Mouse (Mus musculus) CH12.LX (cell line): ENCODE data around the gene Cdca3. TPM values are rescaled to one million over a fixed set of nuclear protein-coding genes. Genes with fewer than 3 reads are reported as not detected.

ENCODE experiments used
- DNase-seq: peaks from one replicate; pipeline ENCODE4 v3.0.0-alpha.2; 2013; ENCODE audit errors: extremely low read depth
- H3K27ac ChIP-seq: 2 replicates; pipeline ENCODE4 v1.5.1; 2012; ENCODE audit warnings: low read depth, mild to moderate bottlenecking, control low read depth, moderate library complexity; ENCODE audit not compliant: insufficient read depth
- H3K27me3 ChIP-seq: replicated peaks from 2 replicates; pipeline ENCODE3; 2012; ENCODE audit warnings: inconsistent platforms
- H3K36me3 ChIP-seq, 2 experiments: replicated peaks in 1 of 2; 2 replicates each; pipeline versions ENCODE3 to v1.6.1; 2012; ENCODE audit warnings: inconsistent platforms in 1 of 2, low read length in 1 of 2, mild to moderate bottlenecking in 1 of 2, mixed read lengths in 1 of 2, moderate library complexity in 1 of 2; ENCODE audit not compliant: control insufficient read depth in 1 of 2, insufficient read depth in 1 of 2
- H3K4me1 ChIP-seq, 2 experiments: 2 replicates each; pipeline ENCODE4 v1.6.1; 2012; ENCODE audit warnings: inconsistent platforms in 1 of 2, moderate library complexity in 1 of 2; ENCODE audit not compliant: insufficient read depth in 2 of 2, control insufficient read depth in 1 of 2
- H3K4me2 ChIP-seq: 2 replicates; pipeline ENCODE4 v1.6.1; 2012; ENCODE audit warnings: low read depth, mild to moderate bottlenecking, control low read depth; ENCODE audit not compliant: poor library complexity, insufficient read depth, severe bottlenecking
- H3K4me3 ChIP-seq, 3 experiments: fragments of 150-350 bp in 1 of 3; sonication (generic) in 1 of 3; replicated peaks in 1 of 3; 2 replicates each; pipeline versions ENCODE3 to v1.5.1; 2011 to 2012; ENCODE audit warnings: low read depth in 2 of 3, low read length in 2 of 3, mild to moderate bottlenecking in 2 of 3, moderate library complexity in 2 of 3, control low read depth in 1 of 3, improper control_type of control experiment in 1 of 3, inconsistent platforms in 1 of 3, mixed read lengths in 1 of 3; ENCODE audit not compliant: poor library complexity in 1 of 3
- H3K79me2 ChIP-seq: replicated peaks from 2 replicates; pipeline ENCODE4 v1.6.1; 2012; ENCODE audit warnings: mild to moderate bottlenecking, moderate library complexity; ENCODE audit not compliant: control insufficient read depth, poor library complexity, insufficient read depth, severe bottlenecking; ENCODE audit errors: extremely low read depth
- H3K9ac ChIP-seq: 2 replicates; pipeline ENCODE4 v1.6.1; 2012; ENCODE audit warnings: low read depth, mild to moderate bottlenecking, control low read depth, moderate library complexity; ENCODE audit not compliant: insufficient read depth
- H3K9me3 ChIP-seq: replicated peaks from 2 replicates; pipeline ENCODE3; 2012; ENCODE audit warnings: low read length, inconsistent platforms, mixed read lengths
- BHLHE40 ChIP-seq: IDR thresholded peaks from 2 replicates; pipeline ENCODE4 v1.6.1; 2011; ENCODE audit warnings: mild to moderate bottlenecking, low read depth, low read length, improper control_type of control experiment
- CHD1 ChIP-seq: IDR thresholded peaks from 2 replicates; pipeline ENCODE4 v1.6.1; 2012; ENCODE audit warnings: low read depth, low read length, improper control_type of control experiment, inconsistent platforms
- CHD2 ChIP-seq: IDR thresholded peaks from 2 replicates; pipeline ENCODE4 v1.6.1; 2011; ENCODE audit warnings: low read length, improper control_type of control experiment
- CTCF ChIP-seq, 2 experiments: IDR thresholded peaks in 1 of 2; conservative IDR thresholded peaks in 1 of 2; 2 replicates each; pipeline ENCODE4 v1.5.1; 2011 to 2012; ENCODE audit warnings: low read depth in 2 of 2, low read length in 2 of 2, improper control_type of control experiment in 1 of 2, inconsistent platforms in 1 of 2, mild to moderate bottlenecking in 1 of 2, moderate library complexity in 1 of 2
- ELF1 ChIP-seq: IDR thresholded peaks from 2 replicates; pipeline ENCODE4 v1.6.1; 2014; ENCODE audit warnings: low read depth, mild to moderate bottlenecking, inconsistent platforms, low read length, improper control_type of control experiment
- EP300 ChIP-seq: IDR thresholded peaks from 2 replicates; pipeline ENCODE4 v1.6.1; 2011; ENCODE audit warnings: low read length, improper control_type of control experiment
- HCFC1 ChIP-seq: IDR thresholded peaks from 2 replicates; pipeline ENCODE4 v1.6.1; 2012; ENCODE audit warnings: low read depth, mild to moderate bottlenecking, inconsistent platforms, low read length, improper control_type of control experiment
- IRF4 ChIP-seq: IDR thresholded peaks from 2 replicates; pipeline ENCODE4 v1.6.1; 2014; ENCODE audit warnings: low read depth, mild to moderate bottlenecking, inconsistent platforms, low read length, improper control_type of control experiment
- JUN ChIP-seq: IDR thresholded peaks from 2 replicates; pipeline ENCODE4 v1.6.1; 2011; ENCODE audit warnings: low read depth, mild to moderate bottlenecking, low read length, improper control_type of control experiment, moderate library complexity; ENCODE audit not compliant: insufficient read depth
- JUND ChIP-seq: conservative IDR thresholded peaks from 2 replicates; pipeline ENCODE4 v1.6.1; 2011; ENCODE audit warnings: low read depth, low read length, improper control_type of control experiment
- MAZ ChIP-seq: IDR thresholded peaks from 2 replicates; pipeline ENCODE4 v1.6.1; 2012; ENCODE audit warnings: low read depth, mild to moderate bottlenecking, inconsistent platforms, low read length, improper control_type of control experiment, moderate library complexity
- MEF2A ChIP-seq: IDR thresholded peaks from 2 replicates; pipeline ENCODE4 v1.6.1; 2014; ENCODE audit warnings: low read depth, mild to moderate bottlenecking, inconsistent platforms, low read length, improper control_type of control experiment, borderline replicate concordance
- NELFE ChIP-seq: IDR thresholded peaks from 2 replicates; pipeline ENCODE4 v1.6.1; 2011; ENCODE audit warnings: low read depth, low read length, improper control_type of control experiment
- NRF1 ChIP-seq: IDR thresholded peaks from 2 replicates; pipeline ENCODE4 v1.6.1; 2014; ENCODE audit warnings: low read depth, mild to moderate bottlenecking, inconsistent platforms, low read length, improper control_type of control experiment, moderate library complexity
- PAX5 ChIP-seq: IDR thresholded peaks from 2 replicates; pipeline ENCODE4 v1.6.1; 2012; ENCODE audit warnings: low read length, inconsistent platforms, mixed read lengths
- POLR2AphosphoS2 ChIP-seq: IDR thresholded peaks from 2 replicates; pipeline ENCODE4 v1.6.1; 2011; ENCODE audit warnings: low read depth, low read length, improper control_type of control experiment
- RAD21 ChIP-seq: IDR thresholded peaks from 2 replicates; pipeline ENCODE4 v1.6.1; 2011; ENCODE audit warnings: low read depth, mild to moderate bottlenecking, low read length, improper control_type of control experiment, moderate library complexity
- RCOR1 ChIP-seq: conservative IDR thresholded peaks from 2 replicates; pipeline ENCODE4 v1.6.1; 2012; ENCODE audit warnings: low read depth, mild to moderate bottlenecking, inconsistent platforms, low read length, improper control_type of control experiment
- SMC3 ChIP-seq: IDR thresholded peaks from 2 replicates; pipeline ENCODE4 v1.6.1; 2011; ENCODE audit warnings: low read depth, low read length, improper control_type of control experiment
- TBP ChIP-seq: conservative IDR thresholded peaks from 2 replicates; pipeline ENCODE4 v1.6.1; 2011; ENCODE audit warnings: low read depth, low read length, improper control_type of control experiment
- TCF12 ChIP-seq: IDR thresholded peaks from 2 replicates; pipeline ENCODE4 v1.6.1; 2014; ENCODE audit warnings: low read depth, mild to moderate bottlenecking, inconsistent platforms, low read length, improper control_type of control experiment
- UBTF ChIP-seq: IDR thresholded peaks from 2 replicates; pipeline ENCODE4 v1.6.1; 2012; ENCODE audit warnings: low read depth, mild to moderate bottlenecking, inconsistent platforms, low read length, improper control_type of control experiment, moderate library complexity
- USF1 ChIP-seq: IDR thresholded peaks from 2 replicates; pipeline ENCODE4 v1.6.1; 2014; ENCODE audit warnings: low read depth, mild to moderate bottlenecking, inconsistent platforms, low read length, improper control_type of control experiment
- ZC3H11A ChIP-seq: IDR thresholded peaks from 2 replicates; pipeline ENCODE4 v1.6.1; 2012; ENCODE audit warnings: low read depth, mild to moderate bottlenecking, inconsistent platforms, low read length, improper control_type of control experiment
- dilution Hi-C: fragments of 300-500 bp; cut with MboI; formaldehyde crosslinking; loops from 2 replicates; pipeline ENCODE4 v1.14.3; 2020; ENCODE audit warnings: low sequenced_read_pairs; ENCODE audit not compliant: extremely low pct_unique_long_range_greater_than_20kb, extremely low pct_ligation_motif_present
- in situ Hi-C: fragments of 300-500 bp; cut with MboI; formaldehyde crosslinking; loops from 3 replicates; pipeline ENCODE4 v1.14.3; 2019; ENCODE audit warnings: low sequenced_read_pairs, low pct_ligation_motif_present, low pct_unique_long_range_greater_than_20kb, mixed read lengths
- polyA plus RNA-seq: library from polyadenylated mRNA; unstranded; fragments of >175 nt; gene quantifications from 2 replicates; pipeline ENCODE4 v1.2.1, GENCODE M21; 2012; ENCODE audit warnings: low read depth; ENCODE audit not compliant: insufficient read length
- total RNA-seq, 2 experiments: library from RNA; depleted of rRNA; stranded (reverse); fragments of 300-350 nt in 1 of 2; fragments of >200 nt in 1 of 2; gene quantifications; 2 replicates each; pipeline ENCODE4 v1.2.3; 2012 to 2014

The Cdca3 gene
- total and polyA plus RNA-seq, 3 experiments: 117 to 229 (median 224) TPM

DNA sequence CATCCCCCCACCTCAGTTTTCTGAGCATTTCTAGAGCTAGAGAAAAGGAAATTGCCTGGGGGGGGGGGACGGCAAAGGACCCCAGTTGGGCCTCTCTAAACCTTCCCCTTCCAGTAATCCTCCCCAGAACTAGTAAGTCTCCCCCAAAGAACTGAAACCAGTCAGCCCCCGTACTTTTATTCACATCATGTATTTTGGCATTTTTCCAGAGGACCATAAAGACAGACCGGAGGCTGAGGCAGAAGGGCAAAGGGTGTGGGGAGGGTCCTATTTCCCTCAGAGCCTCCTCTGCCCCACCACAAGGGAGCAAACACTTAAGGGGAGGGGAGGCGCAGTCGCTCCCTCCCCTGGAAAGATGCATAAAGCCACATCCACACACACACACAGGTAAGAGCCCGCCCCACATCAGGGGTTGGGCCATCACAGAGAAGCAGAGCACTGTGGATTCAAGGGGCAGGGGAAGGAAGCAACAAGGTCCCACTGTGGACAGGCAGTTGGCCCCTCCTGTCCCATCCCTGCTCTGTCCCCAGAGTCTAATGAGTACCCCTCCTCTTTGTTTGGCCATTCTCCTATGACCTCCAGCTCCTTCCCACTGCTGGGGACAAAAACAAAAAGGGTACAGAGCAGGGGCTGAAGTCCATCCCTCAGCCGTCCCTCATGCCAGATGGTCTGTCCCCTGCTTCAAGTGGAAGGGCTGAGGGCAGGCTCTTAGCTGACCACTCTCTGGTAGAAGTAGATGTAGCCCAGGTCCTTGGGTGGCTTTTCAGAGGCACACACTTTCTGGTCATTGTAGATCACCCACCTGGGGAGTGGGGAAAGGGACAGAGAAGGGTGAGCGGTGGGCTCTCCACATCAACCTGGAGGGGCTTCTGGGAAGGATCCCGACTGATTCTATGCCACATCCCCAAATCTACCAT lies 14.2 kb upstream of the Cdca3 start:
- no peak overlapping the region for H3K4me2 ChIP-seq
- in situ Hi-C loops: no loop called here
- no peaks in the 10 kb centered on the region for H3K9me3 ChIP-seq
- peaks cover 23% of the 10 kb centered on the region for H3K79me2 ChIP-seq
- peaks cover 5 to 27% of the 10 kb centered on the region in 2 experiments for H3K4me1 ChIP-seq
- no peak for DNase-seq
- dilution Hi-C loops: no loop called here
- H3K4me3 ChIP-seq: no peak overlapping the region
- no peak overlapping the region for H3K9ac ChIP-seq
- TF ChIP-seq MAZ (no peak), CHD1 (no peak), HCFC1 (no peak), RAD21 (no peak), TBP (no peak), CTCF (conservative IDR thresholded peaks at IDR 0.05 in 1 of 2, IDR thresholded peaks at IDR 0.05 in 1 of 2; ENCODE audit: low read depth in 2 of 2, low read length in 2 of 2) (no peak), UBTF (no peak), IRF4 (no peak), ELF1 (no peak), MEF2A (no peak), NRF1 (no peak)
- TF ChIP-seq, all 38 proteins: peak for 0
- H3K36me3 ChIP-seq: peaks cover 69 to 81% of the 10 kb centered on the region in 2 experiments
- no peaks in the 10 kb centered on the region for H3K27me3 ChIP-seq
- no peak overlapping the region for H3K27ac ChIP-seq

DNA sequence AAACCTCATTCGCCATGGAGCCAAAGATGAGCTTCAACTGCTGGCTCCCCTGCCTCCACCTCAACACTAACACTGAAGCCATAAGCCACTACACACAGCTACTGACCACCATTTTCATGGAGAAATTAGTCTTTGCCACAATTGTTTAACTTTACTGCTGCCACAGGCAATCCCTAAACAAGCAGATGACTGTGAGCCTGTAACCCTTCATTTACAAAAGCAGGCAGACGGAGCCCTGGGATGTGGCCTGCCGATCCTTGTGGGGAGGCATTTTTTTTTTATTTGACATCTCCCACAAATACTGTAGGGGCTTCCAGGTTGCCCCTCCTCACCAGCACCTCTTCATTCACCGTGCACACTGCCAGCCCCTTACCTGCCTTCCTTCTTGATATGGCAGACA lies 12.7 kb upstream of the Cdca3 start:
- no peak for DNase-seq
- Histone ChIP-seq H3K4me1 (peaks cover 5 to 20% of the 10 kb centered on the region in 2 experiments), H3K4me2 (no peak overlapping the region), H3K27me3 (no peaks in the 10 kb centered on the region), H3K4me3 (no peak overlapping the region), H3K79me2 (peaks cover 22% of the 10 kb centered on the region), H3K9ac (no peak overlapping the region), H3K36me3 (peaks cover 69 to 84% of the 10 kb centered on the region in 2 experiments), H3K27ac (no peak overlapping the region), H3K9me3 (no peaks in the 10 kb centered on the region)
- in situ Hi-C loops (no loop called here), dilution Hi-C loops (no loop called here)
- no peak for TF ChIP-seq SMC3
- TF ChIP-seq CHD2: no peak
- no peak for TF ChIP-seq UBTF
- no peak for TF ChIP-seq MEF2A
- no peak for TF ChIP-seq IRF4
- no peak for TF ChIP-seq EP300
- TF ChIP-seq PAX5: no peak
- TF ChIP-seq BHLHE40: no peak
- TF ChIP-seq NRF1: no peak
- TF ChIP-seq RAD21: no peak
- no peak for TF ChIP-seq TCF12
- no peak for TF ChIP-seq JUND
- TF ChIP-seq RCOR1: no peak
- no peak for TF ChIP-seq POLR2AphosphoS2
- no peak for TF ChIP-seq CTCF (conservative IDR thresholded peaks at IDR 0.05 in 1 of 2, IDR thresholded peaks at IDR 0.05 in 1 of 2; ENCODE audit: low read depth in 2 of 2, low read length in 2 of 2)
- no peak for TF ChIP-seq NELFE
- TF ChIP-seq JUN: no peak
- TF ChIP-seq ZC3H11A: no peak
- no peak for TF ChIP-seq USF1
